Mouse (Mus musculus) CD4-positive, CD25-positive, alpha-beta regulatory T cell, adult 4 months (primary cell): ENCODE results near the gene Prm1. TPM values are rescaled to one million over a fixed set of nuclear protein-coding genes. Genes with fewer than 3 reads are reported as not detected.
A peak's percentile ranks its signal among the peaks of the same experiment; 100 is the strongest.
"Not testable (repeated sequence)": the region's sequence is repeated elsewhere in the genome, so short reads cannot be mapped to it uniquely, and the experiment has no call there.

Source experiments
- ATAC-seq: one replicate; pipeline ENCODE4 v1.8.0; 2017
- polyA plus RNA-seq, 2 experiments: library from polyadenylated mRNA; unstranded; fragments of 100-300 nt; shearing (Covaris generic); gene quantifications; one replicate each; pipeline ENCODE4 v1.2.1; 2017

The Prm1 gene
- polyA plus RNA-seq, 2 experiments from 2014 or later = 0.75 TPM; not detected in 1

DNA sequence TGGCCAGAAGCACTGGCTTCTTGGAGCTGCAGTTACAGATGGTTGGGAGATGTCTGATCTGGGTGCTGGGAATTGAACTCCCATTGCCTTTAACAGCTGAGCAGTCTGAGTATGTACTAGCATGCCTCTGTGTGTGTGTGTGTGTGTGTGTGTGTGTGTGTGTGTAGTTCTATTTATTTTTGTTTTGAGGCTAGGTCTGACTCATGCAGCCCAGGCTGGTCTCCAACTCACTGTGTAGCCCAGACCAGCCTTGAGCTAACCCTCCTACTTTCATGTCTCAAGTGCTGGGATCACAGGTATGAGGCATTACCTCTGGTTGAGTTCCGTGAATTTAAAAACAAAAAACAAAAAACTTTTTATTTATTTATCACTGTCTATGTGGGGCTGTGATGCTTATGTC, 18.9 kb upstream of the Prm1 start:
- no peak for ATAC-seq

DNA sequence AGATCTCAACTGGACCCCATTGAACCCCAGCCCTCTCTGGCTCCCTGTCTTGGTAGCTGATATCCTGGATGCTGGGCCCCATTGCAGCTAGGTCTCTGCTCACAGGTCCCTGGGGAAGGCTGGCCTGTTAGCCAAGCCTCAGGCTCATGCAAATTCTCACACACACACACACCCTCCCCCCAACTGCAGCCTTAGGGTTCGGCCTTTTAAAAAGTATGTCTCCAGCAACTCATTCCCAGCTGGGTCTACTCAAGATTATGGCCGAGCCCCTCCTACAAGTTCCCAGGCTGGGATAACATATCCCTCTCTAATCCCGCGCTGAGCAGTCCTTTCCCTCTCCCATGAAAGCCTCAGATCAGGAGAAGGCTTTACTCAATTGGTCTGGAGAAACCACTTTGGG, 15.7 kb upstream of the Prm1 start:
- no peak for ATAC-seq

DNA sequence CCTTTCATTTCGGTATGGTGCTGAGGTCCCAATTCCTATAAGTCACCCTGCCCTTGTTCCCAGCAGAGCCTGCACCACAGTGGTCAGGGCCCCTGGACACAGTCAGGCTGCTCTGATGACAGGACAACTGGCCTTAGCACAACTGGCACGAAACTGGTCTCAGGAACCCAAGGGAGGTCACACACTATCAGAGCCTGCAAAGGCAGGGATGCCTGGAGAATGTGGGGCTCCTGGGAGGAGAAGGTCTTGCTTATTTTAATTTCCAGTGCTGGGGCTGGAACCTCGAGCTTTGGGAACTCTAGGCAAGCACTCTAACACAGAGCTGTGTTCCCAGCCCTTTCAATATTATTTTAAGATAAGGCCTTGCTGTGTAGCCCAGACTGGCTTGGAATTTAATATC, 14.3 kb upstream of the Prm1 start:
- ATAC-seq = no peak

DNA sequence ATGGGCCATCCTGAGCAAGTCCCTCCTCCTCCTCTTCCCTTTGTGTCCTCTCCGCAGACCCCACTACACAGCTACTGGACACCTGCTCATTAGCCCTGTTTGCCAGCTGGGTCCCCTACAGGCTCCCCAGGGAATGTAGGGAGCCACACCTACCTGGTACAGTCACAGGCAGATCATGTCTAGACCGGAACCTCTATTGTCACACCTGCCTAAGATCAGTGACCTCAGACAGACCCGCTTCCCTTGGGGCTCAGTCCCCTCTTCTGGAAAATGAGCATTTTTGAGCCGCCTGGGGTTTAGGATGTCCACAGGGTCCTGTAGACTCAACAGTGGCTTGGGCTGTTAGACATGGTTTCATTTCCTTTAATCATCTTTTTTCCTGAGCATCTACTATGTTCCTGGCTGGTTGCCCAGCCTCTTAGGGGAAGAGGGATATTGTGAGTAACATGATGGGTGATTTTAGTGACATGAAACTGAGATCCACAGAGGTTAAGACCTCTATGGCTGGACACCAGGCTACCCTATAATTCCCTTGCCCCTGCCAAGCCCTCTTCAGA, 13.0 kb upstream of the Prm1 start:
- no peak for ATAC-seq

DNA sequence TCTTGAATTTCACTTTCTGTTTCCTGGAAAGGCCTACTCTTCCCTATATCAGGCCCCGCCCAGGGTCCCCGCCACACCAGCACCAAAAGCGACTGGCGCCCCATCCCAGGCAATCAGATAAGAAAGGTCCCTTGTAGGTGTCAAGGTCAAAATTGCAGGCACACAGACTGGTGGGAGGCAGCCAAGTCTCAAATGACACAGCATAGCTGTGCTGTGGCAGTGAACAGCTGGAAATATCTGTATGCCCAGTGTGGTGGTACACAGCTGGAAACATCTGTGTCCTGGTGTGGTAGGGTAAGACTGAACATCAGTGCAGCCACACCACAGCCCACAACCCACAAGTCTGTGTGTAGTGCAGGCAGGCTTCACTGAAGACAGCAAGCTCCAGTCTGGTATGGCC, 9.2 kb upstream of the Prm1 start:
- ATAC-seq = peak; percentile 46

DNA sequence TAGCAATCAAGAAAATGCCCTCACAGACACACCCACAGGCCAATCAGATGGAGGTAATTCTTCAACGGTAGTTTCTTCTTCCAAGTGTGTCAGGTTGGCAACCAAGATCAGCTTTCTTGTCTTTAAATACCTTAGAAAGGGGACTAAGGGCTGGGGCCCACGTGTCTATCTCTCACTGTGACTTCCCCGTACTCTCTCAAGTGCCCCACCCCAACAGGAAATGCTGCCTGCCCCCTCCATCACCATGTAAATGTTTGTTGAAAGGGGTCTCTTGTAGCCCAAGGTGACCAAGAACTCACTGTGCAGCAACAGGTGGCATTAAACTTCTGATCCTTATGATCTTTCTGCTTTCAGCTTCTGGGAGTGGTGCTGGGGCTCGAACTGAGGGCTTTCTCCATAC, 8.1 kb upstream of the Prm1 start:
- ATAC-seq = peak; percentile 40

DNA sequence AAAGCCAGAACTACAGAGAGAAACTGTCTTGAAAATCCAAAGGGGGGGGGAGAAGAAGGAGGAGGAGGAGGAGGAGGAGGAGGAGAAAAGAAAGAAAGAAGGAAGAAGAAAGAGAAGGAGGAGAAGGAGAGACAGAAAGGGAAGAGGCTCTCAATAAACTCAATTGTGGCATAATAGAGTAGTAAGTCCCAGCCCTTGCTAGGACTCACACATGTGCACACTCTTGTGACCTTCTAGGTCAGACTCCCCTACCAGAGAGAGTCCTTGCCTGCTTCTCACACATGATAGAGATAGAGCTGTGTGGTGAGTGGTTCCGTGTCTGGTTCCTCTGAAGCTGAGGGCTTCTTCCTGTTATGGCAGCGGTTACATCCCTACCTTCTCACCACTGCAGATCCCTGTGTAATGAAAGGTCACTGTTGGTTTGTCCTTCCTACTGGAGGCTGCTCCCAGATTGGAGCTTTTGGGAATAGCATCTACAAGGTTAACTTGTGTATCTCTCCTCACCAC, 7.3 kb upstream of the Prm1 start, which contains the start of gene Gm11172:
TSS of gene Gm11172 (plus strand) at position 51 of the 507 bp plus-strand sequence.
- peak; percentile 48 for ATAC-seq

DNA sequence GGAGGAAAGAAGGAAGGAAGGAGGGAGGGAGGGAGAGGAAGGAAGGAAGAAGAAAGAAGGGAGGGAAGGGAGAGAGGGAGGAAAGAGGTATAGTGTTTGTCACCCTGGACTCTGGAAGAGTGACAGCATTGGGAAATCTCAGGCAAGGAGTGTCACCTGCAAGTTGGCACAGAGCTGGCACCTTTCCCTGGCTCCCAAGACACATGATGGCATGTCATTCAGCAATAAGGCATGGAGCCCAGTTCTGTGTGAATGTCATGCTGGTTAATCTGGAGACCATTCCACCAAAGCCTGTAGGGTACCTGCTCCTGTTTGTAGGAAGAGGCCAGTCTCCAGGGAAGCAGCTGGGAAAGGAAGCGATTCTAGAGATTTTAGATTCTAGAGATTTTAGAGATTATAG, 4.7 kb upstream of the Prm1 start:
- no peak for ATAC-seq

DNA sequence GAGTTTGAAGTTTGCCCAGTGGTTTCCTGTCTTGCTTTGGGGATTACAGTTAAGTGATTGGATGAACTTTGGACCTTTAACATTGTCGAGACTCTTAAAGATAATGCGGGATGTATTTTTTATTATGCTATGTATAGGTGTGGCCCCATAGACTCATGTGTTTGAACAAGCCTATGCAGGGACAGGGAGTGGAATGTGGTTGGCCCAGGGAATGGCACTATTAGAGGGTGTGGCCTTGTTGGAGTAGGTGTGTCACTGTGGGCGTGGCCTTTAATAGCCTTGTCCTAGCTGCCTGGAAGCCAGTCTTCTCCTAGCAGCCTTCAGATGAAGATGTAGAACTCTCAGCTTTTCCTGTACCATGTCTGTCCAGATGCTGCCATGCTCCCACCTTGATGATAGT, 3.2 kb downstream of the Prm1 start:
- ATAC-seq = not testable (repeated sequence)

DNA sequence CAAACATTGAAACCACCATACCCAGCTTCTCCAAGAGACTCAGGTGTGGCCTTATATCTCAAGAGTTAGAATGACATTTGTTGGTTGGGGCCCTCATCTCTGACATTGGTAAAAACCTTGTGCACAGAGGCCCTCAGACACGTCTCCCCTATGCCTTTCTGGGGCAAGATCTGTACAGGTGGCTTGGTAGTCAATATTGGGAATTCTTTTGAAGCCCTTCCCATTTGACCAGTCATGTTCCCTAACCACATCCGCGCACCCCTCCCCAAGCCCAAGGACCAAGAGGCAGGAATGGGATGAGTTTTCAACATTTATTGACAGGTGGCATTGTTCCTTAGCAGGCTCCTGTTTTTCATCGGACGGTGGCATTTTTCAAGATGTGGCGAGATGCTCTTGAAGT, 9.6 kb downstream of the Prm1 start, which contains the start of gene Prm2:
TSS of gene Prm2 (minus strand) at position 101 of the 400 bp plus-strand sequence.
- no peak for ATAC-seq

DNA sequence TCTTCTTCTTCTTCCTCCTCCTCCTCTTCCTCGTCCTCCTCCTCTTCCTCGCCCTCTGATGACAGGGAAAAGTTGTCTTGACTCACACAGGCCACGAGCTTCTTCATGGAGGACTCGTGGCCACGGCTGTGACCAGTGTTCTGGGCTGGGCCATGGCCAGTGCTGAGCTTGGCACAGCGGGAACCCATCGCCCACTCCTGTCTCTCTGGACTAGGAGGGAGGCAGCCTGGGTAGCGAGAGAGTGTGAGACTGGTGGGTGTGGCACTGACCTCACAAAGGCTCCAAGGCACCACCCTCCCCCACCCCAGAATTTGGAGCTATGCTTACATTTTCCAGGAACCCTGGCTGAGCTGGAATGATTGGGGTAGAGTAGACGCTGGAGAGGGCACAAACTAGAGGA, 14.9 kb downstream of the Prm1 start, which contains the start of gene Prm3:
TSS of gene Prm3 (minus strand) at position 213 of the 400 bp plus-strand sequence.
- no peak for ATAC-seq

DNA sequence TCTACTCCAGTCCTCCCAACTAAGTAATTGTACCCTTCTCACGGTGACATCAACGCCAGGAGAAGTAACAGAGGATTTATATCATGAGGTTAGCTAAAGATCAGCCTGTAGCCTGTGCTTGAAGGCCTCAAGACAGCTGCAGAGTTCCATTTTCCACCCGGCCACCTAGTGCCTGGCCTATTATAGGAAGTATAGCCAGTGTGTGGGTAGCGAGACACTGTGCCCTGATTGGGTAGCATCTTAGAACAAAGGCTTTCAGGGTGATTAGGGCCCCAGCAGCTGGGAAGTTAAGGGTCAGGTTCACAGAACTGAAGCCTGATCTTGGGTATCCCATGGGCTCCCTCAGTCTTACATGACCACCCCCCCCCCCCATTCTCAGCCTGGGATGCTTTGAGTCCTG, 16.8 kb downstream of the Prm1 start:
- ATAC-seq = no peak

DNA sequence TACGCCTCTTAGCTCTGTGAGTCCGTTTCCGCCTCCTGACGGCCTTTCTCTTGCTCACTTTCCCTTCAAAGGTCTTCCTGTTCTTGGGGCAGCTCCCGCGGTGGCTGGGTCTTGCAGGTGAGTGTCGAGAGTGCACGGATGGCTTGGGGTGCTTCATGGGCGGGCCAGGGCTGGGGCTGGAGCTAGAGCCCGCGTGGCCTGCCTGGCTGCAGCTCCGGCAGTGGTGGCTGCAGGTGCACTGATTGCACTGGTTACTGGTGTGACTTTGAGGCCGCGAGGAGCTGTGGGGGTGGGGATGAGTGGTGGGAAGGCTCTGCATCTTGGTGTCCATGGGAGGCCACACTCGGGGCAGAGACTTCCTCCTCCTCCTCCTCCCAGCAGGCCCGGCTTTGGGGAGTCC, 17.4 kb downstream of the Prm1 start, which contains the start of gene Tnp2:
TSS of gene Tnp2 (minus strand) at position 390 of the 400 bp plus-strand sequence.
- ATAC-seq = peak; percentile 1

DNA sequence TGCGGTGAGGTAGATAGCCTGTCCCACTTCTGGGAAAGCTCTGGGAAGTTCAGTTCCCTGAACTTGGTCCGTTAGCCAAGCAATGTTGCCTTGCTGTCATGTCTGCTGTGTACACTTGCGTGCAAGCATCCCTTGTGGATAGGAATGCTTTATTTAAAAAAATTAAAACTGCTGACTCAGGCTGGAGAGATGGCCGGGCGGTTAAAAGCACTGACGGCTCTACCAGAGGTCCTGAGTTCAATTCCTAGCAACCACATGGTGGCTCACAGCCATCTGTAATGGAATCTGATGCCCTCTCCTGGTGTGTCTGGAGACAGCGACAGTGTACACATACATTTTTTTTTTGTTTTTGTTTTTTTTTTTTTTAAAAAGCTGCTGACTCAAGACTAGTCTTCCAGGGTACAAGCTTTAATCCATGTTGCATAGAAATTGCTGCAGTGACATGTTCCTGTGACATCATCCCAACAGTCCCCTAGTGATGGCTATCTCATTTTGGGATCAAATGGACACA, 18.0 kb downstream of the Prm1 start:
- ATAC-seq = no peak

DNA sequence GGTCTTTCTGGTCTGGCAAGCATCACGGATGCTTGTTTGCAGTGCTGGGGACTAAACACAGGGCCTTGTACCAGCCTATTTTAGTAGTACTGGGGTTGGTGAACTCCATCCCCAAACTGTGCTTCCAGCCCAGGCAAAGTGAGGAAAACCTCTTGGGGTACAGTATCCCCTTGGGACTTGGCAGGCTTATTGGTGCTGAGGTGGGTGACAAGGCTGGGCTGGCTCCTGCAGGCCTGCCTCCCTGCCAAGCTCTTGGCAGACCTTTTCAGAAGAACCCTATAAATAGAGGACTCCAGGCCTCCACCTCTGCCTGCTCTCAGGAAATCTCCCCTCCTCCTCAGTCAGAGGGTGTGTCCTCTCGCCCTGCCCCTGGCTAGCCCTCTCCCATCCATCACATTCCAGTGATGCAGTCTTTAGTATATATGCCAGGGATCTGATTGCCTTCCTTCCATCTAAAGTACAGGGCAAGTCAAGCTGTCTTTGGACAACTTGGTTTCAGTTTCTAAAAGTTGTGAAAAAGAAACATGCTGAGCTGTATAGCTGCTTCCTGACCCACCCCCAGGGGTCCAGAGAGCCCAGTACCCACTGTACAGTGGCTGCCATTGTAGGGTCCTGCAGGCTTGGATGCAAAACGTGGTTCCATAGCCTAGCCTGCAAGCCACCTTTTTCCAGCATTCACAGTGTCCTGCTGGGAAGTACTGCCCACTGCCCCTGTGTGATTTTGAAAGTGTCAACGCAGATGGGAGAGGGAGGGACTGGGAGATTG, 18.7 kb downstream of the Prm1 start:
- no peak for ATAC-seq

DNA sequence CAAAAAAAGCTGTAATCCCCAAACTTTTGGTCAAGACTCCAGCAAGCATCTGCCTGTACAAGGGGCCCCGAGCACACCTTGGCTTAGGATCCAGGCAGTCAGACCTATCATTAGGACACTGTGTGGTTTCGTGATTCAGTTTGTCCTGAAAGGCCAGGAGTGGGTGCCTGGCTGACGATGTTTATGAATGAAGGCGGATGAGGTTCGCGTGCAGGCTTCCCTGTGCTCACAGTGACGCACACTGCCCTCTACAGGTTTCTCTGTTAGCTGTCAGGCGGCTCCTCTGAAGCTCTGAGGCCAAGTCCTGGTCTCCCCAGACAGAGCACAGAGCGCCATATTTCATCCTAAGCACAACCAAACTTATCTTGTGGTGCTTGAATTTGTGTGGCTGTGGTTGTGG, 19.4 kb downstream of the Prm1 start:
- ATAC-seq = peak; percentile 49

DNA sequence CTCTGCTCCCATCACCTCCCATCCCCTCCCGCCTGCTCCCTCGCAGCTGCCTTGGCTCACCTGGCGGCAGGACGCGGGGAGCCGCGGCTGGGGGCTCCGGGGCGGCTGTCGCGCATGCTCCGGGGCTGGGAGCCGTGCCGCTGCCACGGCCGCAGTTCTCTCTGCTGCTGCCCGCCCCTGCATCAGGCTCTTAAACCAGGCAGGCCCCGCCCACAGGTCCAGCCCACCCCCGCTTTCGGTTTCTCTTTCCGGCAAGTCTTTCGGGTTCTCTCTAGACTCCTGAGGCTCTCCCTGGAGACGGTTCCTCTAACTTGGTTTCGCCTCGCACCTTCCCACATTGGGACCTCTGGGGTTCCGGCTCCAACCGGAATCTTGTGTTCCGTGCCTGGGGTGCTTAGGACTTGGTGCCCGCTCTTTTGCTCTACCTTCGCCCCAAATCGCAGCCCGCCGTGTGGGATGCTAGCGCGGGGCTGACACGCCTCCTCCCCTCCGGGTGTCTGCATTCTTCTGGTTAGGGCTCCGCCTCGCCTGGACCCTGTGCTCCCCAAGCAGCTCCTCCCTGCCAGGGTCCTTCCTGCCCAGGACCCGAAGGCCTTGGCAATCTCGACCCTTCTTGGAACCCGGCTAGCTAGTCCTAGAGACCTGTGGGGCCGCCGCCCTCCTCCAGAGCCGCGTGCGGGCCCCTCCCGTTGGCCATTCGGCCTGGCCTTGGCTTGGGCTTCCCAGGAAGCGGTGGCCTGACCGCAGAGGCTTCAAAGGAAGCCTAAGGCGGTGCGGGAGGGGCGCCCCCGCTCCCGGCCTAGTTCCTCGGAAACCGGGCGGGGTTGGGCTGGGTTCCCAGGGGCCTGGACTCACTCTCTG, 20.0 kb downstream of the Prm1 start, which contains the start of gene Socs1:
TSS of gene Socs1 (minus strand) at position 166 of the 861 bp plus-strand sequence.
- peak; percentile 46 for ATAC-seq

DNA sequence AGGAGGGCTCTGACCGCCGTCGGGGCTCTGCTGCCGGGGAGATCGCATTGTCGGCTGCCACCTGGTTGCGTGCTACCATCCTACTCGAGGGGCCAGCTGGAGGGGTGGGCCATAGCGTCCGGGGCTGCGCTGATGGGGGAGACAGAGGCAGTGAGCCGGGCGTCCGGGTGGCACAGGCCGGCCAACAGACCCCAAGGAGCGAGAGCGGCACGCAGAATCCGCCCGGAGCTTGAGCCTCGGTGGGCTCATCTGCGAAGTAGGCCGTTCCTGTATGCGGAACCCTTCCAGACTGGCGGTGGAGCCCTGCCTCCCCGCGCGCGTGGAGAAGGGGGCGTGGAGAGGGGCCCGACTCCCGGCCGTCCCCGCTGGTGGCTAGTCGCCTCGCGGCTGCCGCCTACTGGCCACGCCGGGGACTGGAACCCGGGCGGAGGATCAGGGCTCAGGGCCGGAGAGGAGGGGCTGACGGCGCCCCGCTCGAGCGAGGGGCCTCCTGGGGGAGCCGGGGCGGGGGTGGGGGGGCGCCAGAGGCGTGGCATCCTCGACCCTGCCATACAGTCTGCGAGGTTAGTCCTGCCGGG, 20.8 kb downstream of the Prm1 start:
- ATAC-seq = peak; percentile 43

DNA sequence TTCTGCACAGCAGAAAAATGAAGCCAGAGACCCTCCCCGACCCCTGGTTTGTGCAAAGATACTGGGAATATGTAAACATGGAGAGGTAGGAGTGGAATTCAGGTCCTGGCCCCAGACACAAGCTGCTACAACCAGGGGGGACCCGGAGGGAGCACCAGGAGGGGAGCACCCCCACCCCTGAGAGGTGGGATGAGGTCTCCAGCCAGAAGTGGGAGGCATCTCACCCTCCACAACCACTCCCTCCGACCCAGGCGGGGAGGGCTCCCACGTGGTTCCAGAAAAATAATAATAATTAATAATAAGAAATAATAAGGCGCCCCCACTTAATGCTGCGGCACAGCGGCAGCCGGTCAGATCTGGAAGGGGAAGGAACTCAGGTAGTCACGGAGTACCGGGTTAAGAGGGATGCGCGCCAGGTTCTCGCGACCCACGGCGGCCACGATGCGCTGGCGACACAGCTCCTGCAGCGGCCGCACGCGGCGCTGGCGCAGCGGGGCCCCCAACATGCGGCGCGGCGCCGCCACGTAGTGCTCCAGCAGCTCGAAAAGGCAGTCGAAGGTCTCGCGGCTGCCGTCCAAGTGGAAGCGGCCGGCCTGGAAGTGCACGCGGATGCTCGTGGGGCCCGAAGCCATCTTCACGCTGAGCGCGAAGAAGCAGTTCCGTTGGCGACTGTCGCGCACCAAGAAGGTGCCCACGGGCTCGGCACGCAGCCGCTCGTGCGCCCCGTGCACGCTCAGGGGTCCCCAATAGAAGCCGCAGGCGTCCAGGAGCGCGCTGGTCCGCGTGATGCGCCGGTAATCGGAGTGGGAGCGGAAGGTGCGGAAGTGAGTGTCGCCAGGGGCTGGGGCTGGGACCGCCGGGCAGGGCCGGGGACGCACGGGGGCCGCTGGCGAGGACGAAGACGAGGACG, 21.5 kb downstream of the Prm1 start:
- ATAC-seq = no peak

DNA sequence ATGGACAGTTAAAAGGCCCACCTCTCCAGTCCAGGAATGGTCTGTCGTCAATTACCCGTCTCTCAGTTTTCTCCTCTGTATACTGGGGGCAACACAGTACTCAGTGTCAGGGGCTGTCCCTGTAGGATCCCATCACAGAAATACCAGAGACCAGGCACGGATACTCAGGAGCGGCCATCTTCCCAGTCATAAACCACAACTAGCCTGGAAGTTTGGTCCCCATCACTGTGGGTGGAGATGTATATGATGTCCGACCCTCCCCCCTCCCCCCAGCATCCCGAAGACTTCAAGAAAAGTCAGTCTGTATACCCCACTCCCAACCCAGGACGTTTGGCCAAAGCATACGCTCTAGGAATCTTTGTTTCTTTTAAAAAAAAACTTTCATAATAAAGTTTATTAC, 22.2 kb downstream of the Prm1 start:
- no peak for ATAC-seq

DNA sequence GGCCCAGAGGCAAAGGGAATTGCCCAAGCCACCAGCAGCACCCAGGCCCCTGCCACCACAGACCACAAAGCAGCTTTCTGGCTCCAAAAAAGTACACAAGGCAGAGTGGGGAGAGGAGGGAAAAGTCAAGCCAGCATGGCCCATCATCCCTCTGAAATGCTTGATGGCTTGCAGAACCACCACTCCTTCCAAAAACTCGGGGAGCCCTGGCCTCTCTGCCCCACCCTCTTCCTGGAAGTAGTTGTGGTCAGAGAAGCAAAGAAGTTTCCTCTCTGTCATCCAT, 22.5 kb downstream of the Prm1 start:
- ATAC-seq = no peak
